Comparison of ENCODE assay signal across 20 mouse cellular contexts in the genomic region with DNA sequence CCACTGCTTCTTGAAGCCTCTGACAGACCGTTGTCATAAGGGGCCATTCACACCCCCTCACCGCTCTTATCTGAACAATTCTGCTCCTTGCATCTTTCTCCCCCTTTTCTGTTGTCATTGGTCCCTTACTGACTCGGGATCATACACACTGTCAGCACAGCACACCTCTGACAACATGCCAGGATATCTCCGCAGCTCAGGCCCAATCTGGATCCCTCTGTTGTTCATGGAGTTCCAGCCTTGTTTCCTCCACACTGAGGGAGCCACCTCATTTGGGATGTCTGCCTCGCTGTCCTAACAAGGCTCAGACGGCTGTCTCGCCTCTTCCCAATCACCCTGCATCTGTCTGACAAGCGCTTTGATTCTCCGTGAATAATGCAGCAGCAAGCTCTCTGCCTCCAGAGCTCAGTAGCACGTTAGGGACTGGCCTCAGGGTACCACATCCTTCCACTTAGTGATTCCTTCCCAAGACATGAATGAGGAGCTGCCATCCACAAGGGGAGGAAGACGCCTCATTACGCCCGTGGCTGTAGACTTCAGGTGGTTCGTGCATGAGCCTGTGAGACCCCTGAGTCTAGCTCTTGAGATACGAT. TPM values are rescaled to one million over a fixed set of nuclear protein-coding genes. Genes with fewer than 3 reads are reported as not detected.
A peak's percentile ranks its signal among the peaks of the same experiment; 100 is the strongest.
DNase-seq lines count a peak whose midpoint lies in the region; ATAC-seq lines count a peak whose summit lies in the region.
"Had no signal": no experiment of that assay in that cellular context is flagged by ENCODE, and none has a peak within 500 bp of the region (broad histone marks: within the 10 kb centered on the region; RNA-seq: fewer than 3 reads in every experiment).

No protein-coding gene starts in this region.

- no peaks in the 10 kb centered on the region for H3K9me3 ChIP-seq in hindbrain, embryonic 12.5 days (replicated peaks)
- H3K9me3 ChIP-seq in hindbrain, embryonic 16.5 days (ENCODE audit: control insufficient read depth, low read length), result no peaks in the 10 kb centered on the region
- H3K9me3 ChIP-seq in neural tube, embryonic 13.5 days, result no peaks in the 10 kb centered on the region
- H3K9me3 ChIP-seq in neural tube, embryonic 15.5 days (replicated peaks), result no peaks in the 10 kb centered on the region
- H3K9me3 ChIP-seq in midbrain, embryonic 16.5 days (replicated peaks; ENCODE audit: control insufficient read depth, low read length, poor library complexity, severe bottlenecking), result no peaks in the 10 kb centered on the region
- H3K9me3 ChIP-seq in heart, embryonic 10.5 days, result no peaks in the 10 kb centered on the region
- no peaks in the 10 kb centered on the region for H3K9me3 ChIP-seq in limb, embryonic 10.5 days (replicated peaks)
- H3K9me3 ChIP-seq: embryonic facial prominence, embryonic 12.5 days; forebrain, embryonic 12.5 days; hindbrain, embryonic 13.5 days had no signal

- H3K27ac ChIP-seq in hindbrain, embryonic 12.5 days, result no peak overlapping the region
- H3K27ac ChIP-seq in hindbrain, embryonic 16.5 days (ENCODE audit: low read depth, low read length), result no peak overlapping the region
- H3K27ac ChIP-seq in neural tube, embryonic 13.5 days (replicated peaks), result 0 out of 2 replicates have a peak overlapping the region, but pooled peaks have one; percentile 23
- H3K27ac ChIP-seq in neural tube, embryonic 15.5 days (replicated peaks), result no peak overlapping the region
- no peak overlapping the region for H3K27ac ChIP-seq in midbrain, embryonic 16.5 days (ENCODE audit: low read length)
- no peak overlapping the region for H3K27ac ChIP-seq in heart, embryonic 10.5 days
- H3K27ac ChIP-seq in limb, embryonic 10.5 days, result no peak overlapping the region
- H3K27ac ChIP-seq: embryonic facial prominence, embryonic 12.5 days; forebrain, embryonic 12.5 days; hindbrain, embryonic 13.5 days had no signal

- H3K27me3 ChIP-seq in hindbrain, embryonic 12.5 days, result no peaks in the 10 kb centered on the region
- H3K27me3 ChIP-seq in hindbrain, embryonic 16.5 days (replicated peaks; ENCODE audit: control insufficient read depth, insufficient read depth, low read length), result no peaks in the 10 kb centered on the region
- H3K27me3 ChIP-seq in neural tube, embryonic 13.5 days, result no peaks in the 10 kb centered on the region
- H3K27me3 ChIP-seq in neural tube, embryonic 15.5 days (replicated peaks), result no peaks in the 10 kb centered on the region
- no peaks in the 10 kb centered on the region for H3K27me3 ChIP-seq in midbrain, embryonic 16.5 days (ENCODE audit: control insufficient read depth, insufficient read depth, low read depth, low read length)
- H3K27me3 ChIP-seq in heart, embryonic 10.5 days (ENCODE audit: insufficient read depth, poor library complexity, severe bottlenecking), result no peaks in the 10 kb centered on the region
- no peaks in the 10 kb centered on the region for H3K27me3 ChIP-seq in limb, embryonic 10.5 days (ENCODE audit: low read depth, poor library complexity, severe bottlenecking)
- H3K27me3 ChIP-seq: embryonic facial prominence, embryonic 12.5 days; forebrain, embryonic 12.5 days; hindbrain, embryonic 13.5 days had no signal

- ATAC-seq in hindbrain, embryonic 12.5 days (ENCODE audit: low FRiP score), result peak; percentile 40; the same call in 1 of the 2 replicates
- no peak for ATAC-seq in hindbrain, embryonic 16.5 days
- ATAC-seq in neural tube, embryonic 13.5 days (ENCODE audit: low read depth), result no peak
- no peak for ATAC-seq in neural tube, embryonic 15.5 days (ENCODE audit: low FRiP score)
- ATAC-seq in midbrain, embryonic 16.5 days, result peak; percentile 79
- ATAC-seq: forebrain, embryonic 16.5 days had no signal

- no peak overlapping the region for H3K9ac ChIP-seq in hindbrain, embryonic 12.5 days
- no peak overlapping the region for H3K9ac ChIP-seq in hindbrain, embryonic 16.5 days (ENCODE audit: low read depth, low read length)
- 0 out of 2 replicates have a peak overlapping the region, but pooled peaks have one; percentile 8 for H3K9ac ChIP-seq in neural tube, embryonic 13.5 days
- no peak overlapping the region for H3K9ac ChIP-seq in neural tube, embryonic 15.5 days (replicated peaks)
- H3K9ac ChIP-seq in midbrain, embryonic 16.5 days (ENCODE audit: low read depth, low read length), result no peak overlapping the region
- H3K9ac ChIP-seq: embryonic facial prominence, embryonic 12.5 days; forebrain, embryonic 12.5 days; hindbrain, embryonic 13.5 days had no signal

- peaks cover 11% of the 10 kb centered on the region; the same call in 1 of the 2 replicates for H3K4me1 ChIP-seq in hindbrain, embryonic 12.5 days
- 0 out of 2 replicates have a peak, but pooled peaks cover 4% of the 10 kb centered on the region for H3K4me1 ChIP-seq in hindbrain, embryonic 16.5 days (ENCODE audit: control insufficient read depth, insufficient read depth, low read depth, low read length)
- no peaks in the 10 kb centered on the region; the same call in 1 of the 2 replicates for H3K4me1 ChIP-seq in neural tube, embryonic 13.5 days (replicated peaks)
- H3K4me1 ChIP-seq in neural tube, embryonic 15.5 days, result 0 out of 2 replicates have a peak, but pooled peaks cover 4% of the 10 kb centered on the region
- peaks cover 4% of the 10 kb centered on the region; the same call in 1 of the 2 replicates for H3K4me1 ChIP-seq in midbrain, embryonic 16.5 days (ENCODE audit: control insufficient read depth, insufficient read depth, low read length)
- H3K4me1 ChIP-seq in heart, embryonic 10.5 days, result no peaks in the 10 kb centered on the region
- H3K4me1 ChIP-seq in limb, embryonic 10.5 days, result no peaks in the 10 kb centered on the region
- H3K4me1 ChIP-seq: embryonic facial prominence, embryonic 12.5 days; forebrain, embryonic 12.5 days had no signal

- DNase-seq in kidney, postnatal 25 days, result no peak
- DNase-seq in heart, embryonic 10.5 days (ENCODE audit: low spot score), result no peak
- no peak for DNase-seq in limb, embryonic 10.5 days (ENCODE audit: low spot score)
- DNase-seq: adrenal gland, postnatal 10 days; cerebellum, adult 11-12 months; cerebellum, adult 9-10 months; cerebellum, postnatal 25 days; gastrocnemius, postnatal 10 days; heart, postnatal 10 days; heart, postnatal 4 days had no signal

- no peak overlapping the region for H3K4me3 ChIP-seq in hindbrain, embryonic 12.5 days
- H3K4me3 ChIP-seq in hindbrain, embryonic 16.5 days (ENCODE audit: low read length), result no peak overlapping the region
- H3K4me3 ChIP-seq in neural tube, embryonic 13.5 days, result no peak overlapping the region
- H3K4me3 ChIP-seq in neural tube, embryonic 15.5 days (replicated peaks), result no peak overlapping the region
- H3K4me3 ChIP-seq in midbrain, embryonic 16.5 days (ENCODE audit: low read depth, low read length), result no peak overlapping the region
- H3K4me3 ChIP-seq in heart, embryonic 10.5 days, result no peak overlapping the region
- no peak overlapping the region for H3K4me3 ChIP-seq in limb, embryonic 10.5 days
- H3K4me3 ChIP-seq: embryonic facial prominence, embryonic 12.5 days; forebrain, embryonic 12.5 days; hindbrain, embryonic 13.5 days had no signal

- WGBS in hindbrain, embryonic 12.5 days, result 65% methylated on average over 15 of the region's 15 CpGs
- WGBS in hindbrain, embryonic 16.5 days, result 59% methylated on average over 15 of the region's 15 CpGs
- WGBS in neural tube, embryonic 13.5 days, result 63% methylated on average over 15 of the region's 15 CpGs
- WGBS in neural tube, embryonic 15.5 days, result 63% methylated on average over 15 of the region's 15 CpGs
- 50% methylated on average over 15 of the region's 15 CpGs for WGBS in midbrain, embryonic 16.5 days
- WGBS in heart, embryonic 10.5 days, result 66% methylated on average over 15 of the region's 15 CpGs
- 65% methylated on average over 15 of the region's 15 CpGs for WGBS in limb, embryonic 10.5 days

- H3K36me3 ChIP-seq in hindbrain, embryonic 12.5 days, result no peaks in the 10 kb centered on the region
- H3K36me3 ChIP-seq in hindbrain, embryonic 16.5 days (ENCODE audit: control insufficient read depth, insufficient read depth, low read length), result no peaks in the 10 kb centered on the region
- no peaks in the 10 kb centered on the region for H3K36me3 ChIP-seq in neural tube, embryonic 13.5 days
- no peaks in the 10 kb centered on the region for H3K36me3 ChIP-seq in neural tube, embryonic 15.5 days
- no peaks in the 10 kb centered on the region for H3K36me3 ChIP-seq in midbrain, embryonic 16.5 days (ENCODE audit: control insufficient read depth, insufficient read depth, low read length)
- no peaks in the 10 kb centered on the region for H3K36me3 ChIP-seq in heart, embryonic 10.5 days
- no peaks in the 10 kb centered on the region for H3K36me3 ChIP-seq in limb, embryonic 10.5 days
- H3K36me3 ChIP-seq: embryonic facial prominence, embryonic 12.5 days; forebrain, embryonic 12.5 days; hindbrain, embryonic 13.5 days had no signal

- no peak overlapping the region for H3K4me2 ChIP-seq in hindbrain, embryonic 12.5 days (replicated peaks)
- H3K4me2 ChIP-seq in hindbrain, embryonic 16.5 days (ENCODE audit: low read length), result no peak overlapping the region
- H3K4me2 ChIP-seq in neural tube, embryonic 13.5 days, result no peak overlapping the region
- H3K4me2 ChIP-seq in neural tube, embryonic 15.5 days, result no peak overlapping the region
- H3K4me2 ChIP-seq in midbrain, embryonic 16.5 days (ENCODE audit: low read length), result no peak overlapping the region
- H3K4me2 ChIP-seq: embryonic facial prominence, embryonic 12.5 days; forebrain, embryonic 12.5 days; hindbrain, embryonic 13.5 days had no signal

RNA-seq across cellular contexts. Expression of gene Cfap58, which starts 40.7 kb away (rescaled TPM):
- 0.30 and 0.72 TPM in 2 replicates for polyA plus RNA-seq in hindbrain, embryonic 12.5 days (2016; fragmentation: Nextera tagmentation; extraction: Ambion mirVana)
- polyA plus RNA-seq in hindbrain, embryonic 16.5 days (2015; fragmentation: Nextera tagmentation; extraction: Ambion mirVana), result 0.60 and 0.88 TPM in 2 replicates
- 0.47 and 0.62 TPM in 2 replicates for polyA plus RNA-seq in neural tube, embryonic 13.5 days (2015; fragmentation: Nextera tagmentation; extraction: Ambion mirVana)
- 0.47 and 0.59 TPM in 2 replicates for polyA plus RNA-seq in neural tube, embryonic 15.5 days (2015; fragmentation: Nextera tagmentation; extraction: Ambion mirVana)
- 0.57 and 0.90 TPM in 2 replicates for polyA plus RNA-seq in midbrain, embryonic 16.5 days (2015; fragmentation: Nextera tagmentation; extraction: Ambion mirVana)
- 0.10 and 0.23 TPM in 2 replicates for polyA plus RNA-seq in heart, embryonic 10.5 days (2016; fragmentation: Nextera tagmentation; extraction: Ambion mirVana)
- not detected in 2 replicates for polyA plus RNA-seq in limb, embryonic 10.5 days (2016; fragmentation: Nextera tagmentation; extraction: Ambion mirVana)
- polyA plus RNA-seq: C2C12; embryonic facial prominence, embryonic 12.5 days had no signal

RNA-seq across cellular contexts. Expression of gene Itprip, which starts 59.1 kb away (rescaled TPM):
- polyA plus RNA-seq in hindbrain, embryonic 12.5 days (2016; fragmentation: Nextera tagmentation; extraction: Ambion mirVana), result 16.1 and 16.6 TPM in 2 replicates
- polyA plus RNA-seq in hindbrain, embryonic 16.5 days (2015; fragmentation: Nextera tagmentation; extraction: Ambion mirVana), result 4.4 and 4.9 TPM in 2 replicates
- polyA plus RNA-seq in neural tube, embryonic 13.5 days (2015; fragmentation: Nextera tagmentation; extraction: Ambion mirVana), result 7.0 and 8.1 TPM in 2 replicates
- polyA plus RNA-seq in neural tube, embryonic 15.5 days (2015; fragmentation: Nextera tagmentation; extraction: Ambion mirVana), result 3.6 and 7.8 TPM in 2 replicates
- 3.5 and 4.3 TPM in 2 replicates for polyA plus RNA-seq in midbrain, embryonic 16.5 days (2015; fragmentation: Nextera tagmentation; extraction: Ambion mirVana)
- polyA plus RNA-seq in heart, embryonic 10.5 days (2016; fragmentation: Nextera tagmentation; extraction: Ambion mirVana), result 15.6 and 21.1 TPM in 2 replicates
- 19.0 and 27.5 TPM in 2 replicates for polyA plus RNA-seq in limb, embryonic 10.5 days (2016; fragmentation: Nextera tagmentation; extraction: Ambion mirVana)

RNA-seq across cellular contexts. Expression of gene Cfap43, which starts 59.1 kb away (rescaled TPM):
- 1.7 and 3.2 TPM in 2 replicates for polyA plus RNA-seq in hindbrain, embryonic 12.5 days (2016; fragmentation: Nextera tagmentation; extraction: Ambion mirVana)
- polyA plus RNA-seq in hindbrain, embryonic 16.5 days (2015; fragmentation: Nextera tagmentation; extraction: Ambion mirVana), result 2.9 and 3.0 TPM in 2 replicates
- 0.28 and 0.47 TPM in 2 replicates for polyA plus RNA-seq in neural tube, embryonic 13.5 days (2015; fragmentation: Nextera tagmentation; extraction: Ambion mirVana)
- 0.51 and 0.98 TPM in 2 replicates for polyA plus RNA-seq in neural tube, embryonic 15.5 days (2015; fragmentation: Nextera tagmentation; extraction: Ambion mirVana)
- polyA plus RNA-seq in midbrain, embryonic 16.5 days (2015; fragmentation: Nextera tagmentation; extraction: Ambion mirVana), result 1.7 and 1.9 TPM in 2 replicates
- polyA plus RNA-seq in heart, embryonic 10.5 days (2016; fragmentation: Nextera tagmentation; extraction: Ambion mirVana), result 0.06 and 0.11 TPM in 2 replicates
- 0.05 and 0.09 TPM in 2 replicates for polyA plus RNA-seq in limb, embryonic 10.5 days (2016; fragmentation: Nextera tagmentation; extraction: Ambion mirVana)

Comparison
In these comparisons a context has a peak if more than half of its experiments do, and no peak if none do; other contexts are left out.
1. ATAC-seq: peak in hindbrain, embryonic 12.5 days (single experiment) and midbrain, embryonic 16.5 days (single experiment); none in hindbrain, embryonic 16.5 days (single experiment), neural tube, embryonic 13.5 days (single experiment) and neural tube, embryonic 15.5 days (single experiment).